Comparison of ENCODE assay signal across 9 mouse cellular contexts in genomic region chr13:44182544-44183191, GRCm38 (mm10).
A peak's percentile ranks its signal among the peaks of the same experiment; 100 is the strongest.
DNase-seq lines count a peak whose midpoint lies in the region; ATAC-seq and TF ChIP-seq lines count a peak whose summit lies in the region.
"Had no signal": no experiment of that assay in that cellular context is flagged by ENCODE, and none has a peak within 500 bp of the region (broad histone marks: within the 10 kb centered on the region; RNA-seq: fewer than 3 reads in every experiment).

No protein-coding gene starts in this region.

- H3K27ac ChIP-seq in lung, embryonic 15.5 days: no peak overlapping the region
- no peak overlapping the region for H3K27ac ChIP-seq in thymus, adult 2 months (ENCODE audit: control insufficient read depth, insufficient read depth, low read length)

- TF ChIP-seq POLR2A in lung, adult 2 months (IDR thresholded peaks at IDR 0.05; ENCODE audit: borderline replicate concordance, extremely low read depth, low read depth, low read length): no peak
- TF ChIP-seq POLR2A in thymus, adult 2 months (IDR thresholded peaks at IDR 0.05; ENCODE audit: control insufficient read depth, extremely low read depth, insufficient read depth, low read length, poor library complexity): no peak

- TF ChIP-seq CTCF in lung, adult 2 months (IDR thresholded peaks at IDR 0.05; ENCODE audit: insufficient read depth, low read length): no peak
- TF ChIP-seq CTCF in thymus, adult 2 months (IDR thresholded peaks at IDR 0.05; ENCODE audit: borderline replicate concordance, control insufficient read depth, extremely low read depth, insufficient read depth, low read length, poor library complexity): no peak

- H3K9me3 ChIP-seq in lung, embryonic 15.5 days: no peaks in the 10 kb centered on the region

- no peak for DNase-seq in lung, adult 2 months
- DNase-seq in forelimb bud, embryonic 11.5 days (ENCODE audit: low read depth, low spot score): peak; percentile 71
- peak; percentile 36 for DNase-seq in kidney, adult 9 months
- peak; percentile 40 for DNase-seq in skeletal muscle tissue, adult 2 months (ENCODE audit: low read depth, low spot score)
- DNase-seq in B cell, adult 2 months: no peak
- DNase-seq in thymus, adult 2 months: no peak

- 27% methylated on average over 15 of the region's 15 CpGs for WGBS in lung, embryonic 15.5 days
- WGBS in lung, adult 2 months: 38% methylated on average over 15 of the region's 15 CpGs
- 94% methylated on average over 15 of the region's 15 CpGs for WGBS in thymus, adult 2 months

- H3K4me2 ChIP-seq in lung, embryonic 15.5 days: peak overlapping the region; percentile 6; the same call in 1 of the 2 replicates
- H3K4me2 ChIP-seq: liver, embryonic 11.5 days had no signal

- no peak overlapping the region for H3K4me3 ChIP-seq in lung, embryonic 15.5 days
- H3K4me3 ChIP-seq in lung, adult 2 months (replicated peaks; ENCODE audit: extremely low read depth, low read depth, low read length): no peak overlapping the region
- no peak overlapping the region for H3K4me3 ChIP-seq in thymus, adult 2 months (ENCODE audit: control insufficient read depth, insufficient read depth, low read length)

- H3K4me1 ChIP-seq in lung, embryonic 15.5 days: peaks cover 10% of the 10 kb centered on the region
- no peaks in the 10 kb centered on the region for H3K4me1 ChIP-seq in lung, adult 2 months (ENCODE audit: control insufficient read depth, insufficient read depth, low read length)
- no peaks in the 10 kb centered on the region for H3K4me1 ChIP-seq in thymus, adult 2 months (replicated peaks; ENCODE audit: control insufficient read depth, insufficient read depth, low read length)

- no peaks in the 10 kb centered on the region for H3K27me3 ChIP-seq in lung, embryonic 15.5 days
- no peaks in the 10 kb centered on the region for H3K27me3 ChIP-seq in thymus, adult 2 months (ENCODE audit: control insufficient read depth, insufficient read depth, low read length)
- H3K27me3 ChIP-seq: Patski had no signal

- no peak overlapping the region for H3K9ac ChIP-seq in lung, embryonic 15.5 days

- H3K36me3 ChIP-seq in lung, embryonic 15.5 days: no peaks in the 10 kb centered on the region
- no peaks in the 10 kb centered on the region for H3K36me3 ChIP-seq in thymus, adult 2 months (ENCODE audit: control insufficient read depth, insufficient read depth, low read length)

- no peak for ATAC-seq in lung, embryonic 15.5 days (ENCODE audit: borderline replicate concordance, extremely low read depth, low FRiP score, low TSS enrichment)
- ATAC-seq: Patski had no signal

Comparison
In these comparisons a context has a peak if more than half of its experiments do, and no peak if none do; other contexts are left out.
1. DNase-seq: peak in forelimb bud, embryonic 11.5 days (single experiment), kidney, adult 9 months (single experiment) and skeletal muscle tissue, adult 2 months (single experiment); none in lung, adult 2 months (single experiment), B cell, adult 2 months (0 of 2) and thymus, adult 2 months (single experiment).